Mouse (Mus musculus) hematopoietic multipotent progenitor cell, adult 10-12 weeks (in vitro differentiated cells): ENCODE measurements around the gene Cep89. TPM values are rescaled to one million over a fixed set of nuclear protein-coding genes. Genes with fewer than 3 reads are reported as not detected.

Source experiments
- polyA plus RNA-seq: library from polyadenylated mRNA; stranded (reverse); fragments of >175 nt; gene quantifications from 2 replicates; pipeline ENCODE4 v1.2.3, GENCODE M21; 2012; ENCODE audit warnings: low replicate concordance

Cep89 gene
- 5.7 and 6.2 TPM in 2 replicates for polyA plus RNA-seq

GRCm38 (mm10) chr7:35396542-35397168 lies at the start of gene Cep89, which contains the start of gene Faap24:
Gene Cep89 (plus strand): TSS chr7:35397035.
Gene Faap24 (minus strand): TSS chr7:35396836.

DNA sequence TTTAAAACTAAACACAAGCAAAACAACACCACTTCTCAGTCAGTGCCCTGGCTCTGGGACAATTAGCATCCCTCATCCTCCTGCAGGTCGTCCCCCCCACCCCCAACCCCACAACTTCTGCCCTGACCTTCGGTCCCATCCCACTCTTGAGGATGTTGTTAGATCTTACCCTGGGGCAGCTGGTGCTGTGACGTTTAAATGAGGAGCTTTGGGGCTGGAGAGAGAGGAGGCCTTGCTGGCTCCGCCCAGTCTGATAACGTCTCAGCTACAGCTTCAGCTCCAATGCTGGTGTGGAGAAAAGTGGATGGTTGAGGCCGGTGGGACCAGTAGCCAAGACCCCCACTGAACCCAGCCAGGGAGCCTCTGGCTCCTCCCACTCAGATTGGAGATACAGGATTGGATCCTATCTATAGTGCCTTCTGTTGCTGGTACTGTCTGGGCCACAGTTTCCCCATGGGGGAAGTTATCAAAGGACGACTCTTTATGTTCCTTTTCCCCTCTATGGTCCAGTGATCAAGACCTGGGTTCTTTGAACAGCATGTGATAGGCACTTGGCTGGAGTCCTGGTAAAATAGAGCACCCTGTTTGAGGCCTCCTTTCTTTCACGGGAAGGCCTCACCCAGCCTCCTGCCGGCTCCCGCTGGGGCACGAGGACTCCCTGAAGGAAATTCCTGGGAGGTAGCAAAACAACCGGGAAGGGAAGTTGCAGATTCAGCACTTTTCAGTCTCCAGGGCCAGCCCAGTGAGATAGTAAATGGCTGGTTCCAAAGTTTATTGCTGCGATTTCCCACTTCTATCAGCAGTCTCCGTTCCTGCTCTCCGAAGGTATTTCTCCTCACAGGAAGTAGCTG lies 51.4 kb downstream of the Cep89 start, which contains the start of gene Slc7a9:
Gene Slc7a9 (plus strand): TSS at position 801 of the 851 bp plus-strand sequence.

Other genes starting within 250 kb of the Cep89 start
- gene Slc7a10, start 210.7 kb upstream of the Cep89 start, polyA plus RNA-seq, result 0.84 and 3.0 TPM in 2 replicates
- gene Lrp3, start 181.5 kb upstream of the Cep89 start, polyA plus RNA-seq, result 0.08 and 0.12 TPM in 2 replicates
- gene Gpatch1, start 78.6 kb upstream of the Cep89 start, polyA plus RNA-seq, result 8.9 and 12.6 TPM in 2 replicates
- 0.17 TPM in 1 of 2 replicates, not detected in the other for gene Rhpn2, start 62.9 kb upstream of the Cep89 start, polyA plus RNA-seq
- gene Faap24, start 199 bp upstream of the Cep89 start, polyA plus RNA-seq, result 5.4 and 10.2 TPM in 2 replicates
- not detected in 2 replicates for gene Slc7a9, start 51.8 kb downstream of the Cep89 start, polyA plus RNA-seq
- not detected in 2 replicates for gene Tdrd12, start 140.7 kb downstream of the Cep89 start, polyA plus RNA-seq
- gene Nudt19, start 159.3 kb downstream of the Cep89 start, polyA plus RNA-seq, result 12.5 and 12.6 TPM in 2 replicates
- 0.10 and 0.15 TPM in 2 replicates for gene Rgs9bp, start 188.5 kb downstream of the Cep89 start, polyA plus RNA-seq
- 67.2 and 122 TPM in 2 replicates for gene Ankrd27, start 189.2 kb downstream of the Cep89 start, polyA plus RNA-seq